Mouse (Mus musculus) testis, postnatal 14 days (tissue): ENCODE results near the gene Phf13.
"Not testable (repeated sequence)": the region's sequence is repeated elsewhere in the genome, so short reads cannot be mapped to it uniquely, and the experiment has no call there.

Experiments used
- DNase-seq: peaks from one replicate; pipeline ENCODE4 v3.0.0; 2021; ENCODE audit warnings: low spot score

Phf13 gene

DNA sequence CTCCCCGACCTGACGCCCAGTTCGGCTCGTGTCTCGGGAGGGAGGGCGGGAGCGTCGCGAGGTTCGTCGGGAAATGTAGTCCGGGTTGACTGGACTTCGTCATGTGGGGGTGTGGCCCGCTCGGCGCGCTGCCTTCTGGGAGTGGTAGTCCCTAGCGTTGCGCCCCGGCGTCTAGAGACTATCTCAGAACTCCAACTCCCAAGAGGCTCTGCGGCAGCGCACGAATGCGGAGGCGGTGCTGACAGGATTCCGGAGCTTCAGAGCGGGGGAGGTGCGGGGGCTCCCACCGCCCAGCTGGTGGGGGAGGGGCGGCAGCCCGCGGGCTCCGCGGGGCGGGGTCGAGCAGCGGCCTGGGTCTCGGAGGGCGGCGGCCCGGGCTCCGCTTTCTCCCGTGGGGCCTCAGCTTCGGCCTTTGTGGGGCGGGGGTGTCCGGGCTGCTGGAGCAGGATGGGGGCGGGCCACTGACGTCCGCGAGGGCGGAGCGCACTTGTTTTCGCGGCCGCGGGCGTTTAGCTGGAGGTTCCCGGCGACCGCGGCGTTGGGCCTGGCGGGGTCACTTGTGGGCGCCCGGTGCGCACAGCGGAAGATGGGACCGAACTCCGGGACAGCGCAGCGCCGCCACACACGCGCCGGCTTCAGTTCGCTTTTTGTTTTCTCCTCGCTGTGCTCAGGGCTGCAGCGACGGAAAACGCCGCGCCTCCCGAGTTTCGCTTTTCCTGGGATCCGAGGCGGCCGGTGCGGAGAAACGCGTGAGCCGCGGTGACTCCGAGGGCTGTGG lies at the start of gene Phf13:
Gene Phf13, minus strand, starts transcription at position 86 of the 778 bp plus-strand sequence.
- DNase-seq = peak; percentile 100

GRCm38 (mm10) chr4:152044609-152045008 lies 48.6 kb upstream of the Phf13 start:
- no peak for DNase-seq

DNA sequence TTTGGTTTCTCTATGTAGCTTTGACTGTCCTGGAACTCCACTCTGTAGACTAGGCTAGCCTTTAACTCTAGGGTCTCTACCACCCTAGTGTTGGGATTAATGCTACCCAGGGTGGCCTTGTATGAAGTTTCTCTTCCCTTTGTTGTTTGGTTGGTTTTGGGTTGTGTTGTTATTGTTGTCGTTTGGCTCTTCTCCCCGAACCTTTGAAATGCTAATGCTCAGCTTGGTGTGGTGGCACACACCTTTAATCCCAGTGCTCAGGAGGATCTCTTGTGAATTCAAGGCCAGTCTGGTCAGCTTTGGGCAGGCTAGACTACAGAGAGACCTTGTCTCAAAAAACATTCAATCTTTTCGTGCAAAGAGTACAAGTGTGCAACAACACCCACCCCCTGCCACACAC lies 47.1 kb upstream of the Phf13 start:
- no peak for DNase-seq

DNA sequence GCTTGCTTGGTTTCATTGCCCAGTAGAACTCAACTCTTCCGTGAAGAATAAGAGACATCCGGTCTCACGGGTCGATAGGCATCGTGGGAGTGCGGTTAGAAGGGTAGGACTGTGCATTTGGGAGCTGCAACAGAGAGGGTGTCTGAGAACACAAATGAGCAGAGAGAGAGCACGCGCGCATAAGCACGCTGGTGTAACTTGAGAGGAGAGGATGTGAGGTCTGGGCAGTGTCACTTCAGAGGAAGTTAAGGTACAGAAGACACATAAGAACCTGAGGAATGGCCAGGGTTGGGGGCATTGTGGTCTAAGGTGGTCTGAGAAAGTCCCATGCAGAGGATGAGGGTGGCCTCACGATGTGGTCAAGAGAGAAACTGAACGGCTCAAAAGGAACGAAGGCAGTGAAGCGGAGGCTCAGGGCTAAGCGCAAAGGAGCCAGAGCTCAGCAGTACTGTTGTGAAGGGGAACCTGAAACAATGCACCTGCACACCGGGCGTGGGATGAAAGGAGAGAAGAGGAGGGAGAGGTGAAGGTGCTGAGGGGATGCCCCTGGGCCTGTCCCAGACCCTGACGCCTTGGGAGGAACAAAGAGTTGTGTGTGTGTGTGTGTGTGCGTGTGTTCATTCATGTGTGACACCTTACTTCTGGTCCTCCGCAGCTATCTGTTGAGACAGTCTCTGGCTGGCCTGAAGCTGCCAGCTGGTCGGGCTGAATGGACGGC lies 46.0 kb upstream of the Phf13 start:
- DNase-seq = no peak

DNA sequence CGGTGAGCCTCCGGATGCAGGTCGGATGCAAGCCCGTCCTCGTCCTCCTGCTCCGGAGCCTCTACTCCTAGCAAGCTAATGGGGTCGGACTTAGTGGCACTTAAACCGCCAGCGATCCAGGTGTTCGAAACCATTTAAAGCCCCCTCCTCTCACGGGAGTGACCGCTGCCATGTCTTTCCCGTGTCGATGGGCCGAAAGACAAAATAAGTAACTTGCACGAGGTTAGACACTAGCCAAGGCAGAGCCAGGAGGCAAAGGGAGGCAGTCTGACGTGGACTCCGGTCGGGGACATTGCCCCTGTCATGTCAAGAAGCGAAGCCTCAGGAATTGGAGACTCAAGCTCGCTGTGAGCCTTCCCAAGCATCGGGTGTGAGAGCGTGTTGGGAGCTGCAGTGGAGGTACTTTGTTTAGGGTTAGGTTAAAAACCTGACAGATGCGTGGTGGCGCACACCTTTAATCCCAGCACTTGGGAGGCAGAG lies 43.8 kb upstream of the Phf13 start:
- no peak for DNase-seq

GRCm38 (mm10) chr4:152038985-152039830 lies 43.1 kb upstream of the Phf13 start, which contains the start of gene Nol9:
TSS of gene Nol9 (plus strand) at chr4:152039321.
- peak; percentile 92 for DNase-seq

- DNase-seq = no peak
Measured at GRCm38 (mm10) chr4:152038225-152038984, 42.3 kb upstream of the Phf13 start, which contains the start of gene Tas1r1. TSS of gene Tas1r1 (minus strand) at chr4:152038568.

DNA sequence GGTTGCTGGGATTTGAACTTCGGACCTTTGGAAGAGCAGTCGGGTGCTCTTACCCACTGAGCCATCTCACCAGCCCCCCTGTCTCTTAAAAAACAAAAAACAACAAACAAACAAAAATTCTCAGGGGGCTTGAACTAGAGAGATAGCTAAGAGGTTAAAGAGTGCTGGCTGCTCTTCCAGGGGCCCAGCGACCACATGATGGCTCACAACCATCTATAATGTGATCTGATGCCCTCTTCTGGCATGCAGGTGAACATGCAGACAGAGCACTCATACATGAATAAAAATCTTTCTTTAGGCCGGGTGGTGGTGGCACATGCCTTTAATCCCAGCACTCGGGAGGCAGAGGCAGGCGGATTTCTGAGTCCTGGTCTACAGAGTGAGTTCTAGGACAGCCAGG lies 40.4 kb upstream of the Phf13 start:
- DNase-seq = not testable (repeated sequence)

GRCm38 (mm10) chr4:152032922-152033321 lies 36.9 kb upstream of the Phf13 start:
- DNase-seq = no peak

GRCm38 (mm10) chr4:152029997-152030396 lies 33.9 kb upstream of the Phf13 start:
- no peak for DNase-seq

DNA sequence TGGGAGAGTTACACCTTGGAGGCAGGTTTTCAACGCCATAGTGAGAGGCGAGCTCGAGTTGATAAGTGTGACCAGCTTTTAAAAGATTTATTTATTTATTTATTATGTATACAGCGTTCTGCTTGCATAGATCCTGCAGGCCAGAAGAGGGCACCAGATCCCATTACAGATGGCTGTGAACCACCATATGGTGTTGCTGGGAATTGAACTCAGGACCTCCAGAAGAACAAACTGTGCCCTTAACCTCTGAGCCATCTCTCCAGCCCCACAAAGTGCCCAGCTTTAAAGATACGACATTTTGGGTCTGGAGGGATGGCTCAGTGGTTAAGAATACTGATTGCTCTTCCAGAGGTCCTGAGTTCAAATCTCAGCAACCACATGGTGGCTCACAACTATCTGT lies 33.0 kb upstream of the Phf13 start:
- DNase-seq = no peak

DNA sequence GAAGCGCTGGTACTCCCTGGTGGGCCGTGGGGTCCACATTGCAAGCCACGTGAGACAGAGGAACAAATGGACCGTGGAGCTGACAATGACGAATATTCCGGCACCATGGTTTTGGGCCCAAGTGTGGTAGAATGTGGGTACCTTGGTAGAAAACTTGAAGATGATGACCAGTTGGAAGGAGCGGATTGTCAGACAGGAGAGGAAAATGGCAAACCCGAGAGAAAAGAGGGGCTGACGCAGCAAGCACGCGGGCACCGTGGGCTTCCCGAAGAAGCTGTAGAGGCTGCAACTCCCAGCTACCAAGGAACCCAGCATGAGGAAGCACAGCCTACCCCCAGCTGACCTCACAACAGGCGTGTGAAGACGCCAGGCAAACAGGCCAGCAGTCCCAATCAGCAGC lies 32.4 kb upstream of the Phf13 start:
- DNase-seq = no peak

DNA sequence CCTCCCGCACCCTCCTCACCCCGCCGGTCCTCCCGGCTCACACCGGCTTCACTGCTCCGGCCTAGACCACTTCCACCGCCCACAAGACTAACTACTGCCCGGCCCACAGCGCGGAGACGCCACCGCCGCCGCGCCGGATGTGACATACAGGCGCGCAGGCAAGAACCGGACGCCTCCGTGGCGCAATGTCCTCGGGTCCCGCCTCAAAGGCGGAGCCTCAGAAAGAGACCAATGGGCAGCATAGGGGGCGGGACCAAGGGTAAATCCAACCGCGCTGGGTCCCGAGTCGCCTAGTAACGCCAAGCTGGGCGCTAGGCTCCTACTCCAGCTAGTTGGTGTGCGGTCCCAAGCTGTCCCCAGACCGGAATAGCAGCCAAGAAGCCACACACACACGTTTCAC lies 31.5 kb upstream of the Phf13 start, which contains the start of gene Zbtb48:
Gene Zbtb48, minus strand, starts transcription at position 148 of the 400 bp plus-strand sequence.
- peak; percentile 96 for DNase-seq

DNA sequence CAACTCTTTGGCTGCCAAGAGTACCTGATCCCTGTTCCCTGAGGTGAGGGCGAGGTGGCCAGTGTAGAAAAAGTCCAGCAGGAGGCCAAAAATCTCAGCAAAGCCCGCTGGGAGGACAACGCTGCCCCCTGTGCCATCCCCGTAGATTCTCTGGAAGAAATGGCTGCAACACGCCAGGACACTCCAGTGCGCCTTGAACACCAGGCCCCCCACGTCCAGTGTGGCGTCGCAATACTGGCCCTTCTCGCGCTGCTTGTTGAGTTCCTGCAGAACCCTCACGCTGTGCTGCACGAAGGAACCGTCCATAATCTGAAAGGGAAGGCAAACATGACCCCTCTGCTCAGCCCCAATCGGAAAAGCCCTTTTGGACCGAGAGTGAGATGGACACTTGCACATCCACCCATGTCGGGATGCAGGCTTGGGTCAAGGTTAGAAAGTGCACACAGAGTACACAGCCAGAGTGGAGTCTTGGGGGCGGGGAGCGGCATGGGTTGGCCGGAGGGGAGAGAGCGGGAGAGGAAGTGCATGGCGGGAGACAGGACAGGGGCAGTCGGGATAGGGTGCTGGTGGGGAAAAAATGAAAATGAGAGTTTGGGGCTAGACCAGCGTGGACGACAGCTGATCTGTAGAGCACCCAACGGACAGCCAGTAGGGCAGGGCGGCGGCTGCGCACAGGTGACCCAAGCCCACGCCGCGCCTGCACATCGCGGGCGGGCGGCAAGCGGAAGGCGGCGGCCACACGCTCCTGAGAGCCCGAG lies 30.9 kb upstream of the Phf13 start:
- no peak for DNase-seq

- DNase-seq = no peak
Measured at GRCm38 (mm10) chr4:152024525-152024924, 28.5 kb upstream of the Phf13 start.

- no peak for DNase-seq
Measured at GRCm38 (mm10) chr4:152022506-152022905, 26.4 kb upstream of the Phf13 start.

DNA sequence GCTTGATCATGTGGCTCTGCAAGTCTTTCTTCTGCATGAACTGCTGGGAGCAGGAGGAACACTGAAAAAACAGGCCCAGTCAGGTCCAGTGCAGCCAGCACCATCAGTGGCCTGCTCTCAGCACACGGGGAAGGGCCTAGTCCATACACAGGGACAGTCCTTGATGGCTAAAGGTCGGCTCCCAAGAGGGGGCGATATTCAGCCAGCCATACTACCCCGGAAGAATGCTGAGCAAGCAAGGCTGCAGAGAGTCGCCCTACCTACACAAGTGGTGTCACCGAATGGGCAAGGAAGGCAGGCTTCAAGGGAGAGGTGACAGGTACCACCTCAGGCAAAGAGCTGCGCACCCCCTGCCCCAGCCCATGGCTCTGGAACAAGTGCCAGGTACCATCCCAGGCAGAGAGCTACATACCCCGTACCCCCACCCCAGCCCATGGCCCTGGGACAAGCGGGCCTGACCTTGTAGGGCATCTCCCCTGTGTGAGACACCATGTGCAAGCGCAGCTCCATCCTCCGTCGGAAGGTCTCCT lies 25.6 kb upstream of the Phf13 start:
- no peak for DNase-seq

DNA sequence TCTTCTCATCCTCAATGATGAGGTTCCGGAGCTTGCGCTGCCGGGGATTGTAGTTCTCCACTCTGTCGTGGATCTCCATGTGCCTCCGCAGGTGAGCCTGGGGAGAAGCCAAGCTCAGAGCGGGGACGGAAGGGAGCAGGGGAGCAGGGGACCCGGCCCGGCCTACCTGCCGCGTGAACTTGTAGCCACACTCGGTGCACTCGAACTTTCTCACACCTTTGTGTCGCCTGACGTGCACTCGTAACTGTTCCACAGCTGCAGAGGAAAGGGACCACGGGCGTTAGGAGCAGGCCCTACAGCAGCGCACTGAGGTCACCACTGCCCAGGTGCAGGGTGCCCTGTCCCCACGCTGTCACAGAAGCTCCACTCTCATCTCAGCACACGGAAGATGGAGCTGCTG lies 24.0 kb upstream of the Phf13 start:
- DNase-seq = no peak

- DNase-seq = no peak
Measured at GRCm38 (mm10) chr4:152019073-152019472, 23.0 kb upstream of the Phf13 start.

DNA sequence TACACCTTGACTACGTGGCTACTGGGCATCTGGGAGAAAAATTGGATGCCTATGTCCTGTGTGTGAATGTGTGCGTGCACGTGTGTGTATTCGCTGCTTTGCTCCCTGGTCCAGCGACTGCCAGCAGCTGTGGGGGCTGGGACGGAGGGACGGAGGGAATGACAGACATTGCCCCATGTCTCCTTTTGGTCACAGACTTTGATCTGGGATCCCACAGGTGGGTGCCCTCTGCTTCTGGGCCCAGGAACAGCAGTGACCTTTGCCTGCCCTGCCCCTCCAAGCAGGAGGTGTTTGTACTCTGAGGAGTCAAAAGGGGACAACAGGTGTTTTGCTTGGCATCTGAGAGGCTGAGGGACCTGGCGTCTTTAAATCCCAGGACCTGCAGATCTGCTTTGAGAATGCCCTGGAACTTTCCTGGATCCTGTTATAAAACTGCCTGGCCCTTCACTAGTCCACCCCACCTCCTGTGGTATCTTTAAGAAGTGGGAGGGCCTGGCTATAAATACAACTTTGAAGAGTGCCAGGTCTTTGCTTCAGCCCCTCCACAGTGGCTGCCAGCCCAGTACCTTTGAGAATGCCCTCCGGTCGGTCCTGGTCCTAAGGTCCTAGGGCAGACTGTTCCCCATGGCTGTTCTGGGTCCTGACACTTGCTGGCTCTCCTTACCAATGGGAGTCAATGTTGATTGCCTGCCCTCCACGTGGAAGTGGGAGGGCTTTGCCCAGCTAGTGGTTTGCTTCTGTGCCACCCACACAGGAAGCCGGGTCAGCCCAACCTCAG lies 17.2 kb upstream of the Phf13 start:
- DNase-seq = no peak
